Mouse (Mus musculus): ENCODE results near the gene Atp6v1f.

DNA sequence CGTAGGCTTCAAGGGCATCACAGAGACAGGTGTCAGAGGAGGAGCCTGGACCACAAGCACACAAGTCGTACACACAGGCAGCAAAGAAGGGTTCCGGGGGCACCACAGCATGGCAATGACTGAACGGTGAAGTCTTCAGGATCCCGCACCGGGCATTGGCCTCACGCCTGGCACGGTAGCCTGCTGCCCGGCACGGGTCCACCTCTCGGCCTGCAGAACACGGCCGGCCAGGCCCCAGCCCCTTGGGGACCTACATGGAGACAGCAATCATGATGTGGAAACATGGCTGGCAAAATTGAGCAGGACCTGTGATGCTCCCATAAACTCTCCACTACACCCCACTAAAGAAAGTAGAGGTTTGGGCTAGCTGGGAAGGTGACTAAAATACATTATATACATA lies 15.2 kb downstream of the Atp6v1f start:
- no peak for TF ChIP-seq CTCF (conservative IDR thresholded peaks at IDR 0.05 in 1 of 2, IDR thresholded peaks at IDR 0.05 in 1 of 2; ENCODE audit: low read depth in 2 of 2, low read length in 2 of 2)
- TF ChIP-seq ETS1 (conservative IDR thresholded peaks at IDR 0.05; ENCODE audit: low read depth, low read length), result no peak
- TF ChIP-seq POLR2A (IDR thresholded peaks at IDR 0.05; ENCODE audit: low read depth, low read length), result no peak
- TF ChIP-seq TBP (conservative IDR thresholded peaks at IDR 0.05; ENCODE audit: low read depth, low read length), result no peak
- no peak for TF ChIP-seq MAFK (IDR thresholded peaks at IDR 0.05; ENCODE audit: insufficient replicate concordance, low read length)
- TF ChIP-seq MEF2A (IDR thresholded peaks at IDR 0.05; ENCODE audit: borderline replicate concordance, low read depth, low read length), result no peak
- TF ChIP-seq MAX (IDR thresholded peaks at IDR 0.05; ENCODE audit: low read length), result no peak
- TF ChIP-seq EP300 (IDR thresholded peaks at IDR 0.05; ENCODE audit: low read length), result no peak
- no peak for TF ChIP-seq E2F4 (IDR thresholded peaks at IDR 0.05; ENCODE audit: insufficient replicate concordance, low read depth, low read length)

Data from CH12.LX (cell line).